Mouse (Mus musculus): ENCODE measurements at regions not wholly inside any gene's neighbourhood (a gene's known extent, or its start where the extent isn't known, plus 50 kb on each side); places are given as distances from the start of the nearest gene placed in this dataset.

- H3K27ac ChIP-seq (ENCODE audit: low read length): no peak overlapping the region
- whole genome bisulfite sequencing: 55% methylated on average over 4 of the region's 4 CpGs
Observed at GRCm38 (mm10) chr6:4441618-4442167, 62.9 kb upstream of the Col1a2 start.

GRCm38 (mm10) chr6:4445906-4446305, 58.7 kb upstream of the Col1a2 start:
- Histone ChIP-seq H3K9ac (ENCODE audit: low read length) (no peak overlapping the region), H3K36me3 (ENCODE audit: control insufficient read depth, insufficient read depth, low read length) (no peaks in the 10 kb centered on the region), H3K9me3 (ENCODE audit: control insufficient read depth, low read length) (no peaks in the 10 kb centered on the region), H3K4me1 (replicated peaks; ENCODE audit: control insufficient read depth, insufficient read depth, low read length) (peaks cover 3% of the 10 kb centered on the region; the same call in 1 of the 2 replicates), H3K4me3 (ENCODE audit: low read length) (no peak overlapping the region), H3K4me2 (ENCODE audit: low read depth, low read length) (no peak overlapping the region), H3K27me3 (ENCODE audit: control insufficient read depth, insufficient read depth, low read depth, low read length) (no peaks in the 10 kb centered on the region), H3K27ac (ENCODE audit: low read length) (no peak overlapping the region)
- peak; percentile 81 for ATAC-seq (ENCODE audit: low read depth)
- 33% methylated on average over 1 of the region's 1 CpGs for WGBS

More at GRCm38 (mm10) chr6:4441618-4442167, 62.9 kb upstream of the Col1a2 start:
- no peak overlapping the region for H3K4me3 ChIP-seq (ENCODE audit: low read length)
- no peak for ATAC-seq (ENCODE audit: low read depth)
- no peak overlapping the region for H3K4me2 ChIP-seq (ENCODE audit: low read depth, low read length)
- no peaks in the 10 kb centered on the region for H3K9me3 ChIP-seq (ENCODE audit: control insufficient read depth, low read length)
- H3K36me3 ChIP-seq (ENCODE audit: control insufficient read depth, insufficient read depth, low read length): no peaks in the 10 kb centered on the region
- peaks cover 3% of the 10 kb centered on the region; the same call in 1 of the 2 replicates for H3K4me1 ChIP-seq (replicated peaks; ENCODE audit: control insufficient read depth, insufficient read depth, low read length)
- H3K27me3 ChIP-seq (ENCODE audit: control insufficient read depth, insufficient read depth, low read depth, low read length): no peaks in the 10 kb centered on the region
- no peak overlapping the region for H3K9ac ChIP-seq (ENCODE audit: low read length)

GRCm38 (mm10) chr6:4451227-4451626, 53.4 kb upstream of the Col1a2 start:
- ATAC-seq (ENCODE audit: low read depth): no peak

More at GRCm38 (mm10) chr6:4451227-4451626, 53.4 kb upstream of the Col1a2 start:
- H3K4me2 ChIP-seq (ENCODE audit: low read depth, low read length): no peak overlapping the region
- H3K27me3 ChIP-seq (ENCODE audit: control insufficient read depth, insufficient read depth, low read depth, low read length): no peaks in the 10 kb centered on the region
- no peaks in the 10 kb centered on the region for H3K9me3 ChIP-seq (ENCODE audit: control insufficient read depth, low read length)
- 93% methylated on average over 2 of the region's 2 CpGs for WGBS
- no peaks in the 10 kb centered on the region for H3K36me3 ChIP-seq (ENCODE audit: control insufficient read depth, insufficient read depth, low read length)
- no peak overlapping the region for H3K27ac ChIP-seq (ENCODE audit: low read length)
- H3K4me3 ChIP-seq (ENCODE audit: low read length): no peak overlapping the region
- H3K4me1 ChIP-seq (replicated peaks; ENCODE audit: control insufficient read depth, insufficient read depth, low read length): peaks cover 5% of the 10 kb centered on the region
- H3K9ac ChIP-seq (ENCODE audit: low read length): no peak overlapping the region

Measured in lung, embryonic 16.5 days (tissue).